Comparison of ENCODE assay signal across 10 mouse cellular contexts in genomic region chr1:160078882-160079661, GRCm38 (mm10). TPM values are rescaled to one million over a fixed set of nuclear protein-coding genes. Genes with fewer than 3 reads are reported as not detected.
A peak's percentile ranks its signal among the peaks of the same experiment; 100 is the strongest.
DNase-seq lines count a peak whose midpoint lies in the region; ATAC-seq and TF ChIP-seq lines count a peak whose summit lies in the region.
"Had no signal": no experiment of that assay in that cellular context is flagged by ENCODE, and none has a peak within 500 bp of the region (broad histone marks: within the 10 kb centered on the region; RNA-seq: fewer than 3 reads in every experiment).

No protein-coding gene starts in this region.

- 60% methylated on average over 14 of the region's 14 CpGs for WGBS in embryonic facial prominence, embryonic 13.5 days
- WGBS in embryonic facial prominence, embryonic 10.5 days = 74% methylated on average over 14 of the region's 14 CpGs
- 58% methylated on average over 14 of the region's 14 CpGs for WGBS in intestine, embryonic 14.5 days
- 38% methylated on average over 14 of the region's 14 CpGs for WGBS in lung, postnatal 0 days
- 56% methylated on average over 14 of the region's 14 CpGs for WGBS in stomach, postnatal 0 days

- no peak overlapping the region for H3K27ac ChIP-seq in embryonic facial prominence, embryonic 13.5 days
- no peak overlapping the region for H3K27ac ChIP-seq in embryonic facial prominence, embryonic 10.5 days (replicated peaks)
- no peak overlapping the region for H3K27ac ChIP-seq in intestine, embryonic 14.5 days (ENCODE audit: low read depth)
- peak overlapping the region; percentile 57 for H3K27ac ChIP-seq in lung, postnatal 0 days (ENCODE audit: low read length)
- no peak overlapping the region for H3K27ac ChIP-seq in stomach, postnatal 0 days (replicated peaks)
- H3K27ac ChIP-seq: heart, embryonic 15.5 days had no signal

- H3K4me2 ChIP-seq in embryonic facial prominence, embryonic 13.5 days = no peak overlapping the region
- H3K4me2 ChIP-seq in intestine, embryonic 14.5 days (ENCODE audit: low read length) = no peak overlapping the region
- H3K4me2 ChIP-seq in lung, postnatal 0 days (replicated peaks; ENCODE audit: low read depth, low read length) = no peak overlapping the region
- no peak overlapping the region for H3K4me2 ChIP-seq in stomach, postnatal 0 days (replicated peaks; ENCODE audit: low read depth)
- H3K4me2 ChIP-seq: heart, embryonic 15.5 days had no signal

- H3K9me3 ChIP-seq in embryonic facial prominence, embryonic 13.5 days = no peaks in the 10 kb centered on the region
- H3K9me3 ChIP-seq in embryonic facial prominence, embryonic 10.5 days = no peaks in the 10 kb centered on the region
- no peaks in the 10 kb centered on the region for H3K9me3 ChIP-seq in intestine, embryonic 14.5 days (ENCODE audit: control insufficient read depth, low read length)
- H3K9me3 ChIP-seq in lung, postnatal 0 days (ENCODE audit: low read length) = no peaks in the 10 kb centered on the region
- no peaks in the 10 kb centered on the region for H3K9me3 ChIP-seq in stomach, postnatal 0 days (ENCODE audit: control insufficient read depth, low read length)
- H3K9me3 ChIP-seq: heart, embryonic 15.5 days had no signal

- H3K36me3 ChIP-seq in embryonic facial prominence, embryonic 13.5 days = no peaks in the 10 kb centered on the region
- no peaks in the 10 kb centered on the region for H3K36me3 ChIP-seq in embryonic facial prominence, embryonic 10.5 days (replicated peaks)
- H3K36me3 ChIP-seq in intestine, embryonic 14.5 days (ENCODE audit: control insufficient read depth, insufficient read depth, low read length) = no peaks in the 10 kb centered on the region
- H3K36me3 ChIP-seq in lung, postnatal 0 days (ENCODE audit: insufficient read depth, low read length) = peaks cover 25% of the 10 kb centered on the region; the same call in 1 of the 2 replicates
- peaks cover 3% of the 10 kb centered on the region for H3K36me3 ChIP-seq in stomach, postnatal 0 days (ENCODE audit: control insufficient read depth, insufficient read depth, low read length)

- H3K4me1 ChIP-seq in embryonic facial prominence, embryonic 13.5 days = no peaks in the 10 kb centered on the region
- H3K4me1 ChIP-seq in embryonic facial prominence, embryonic 10.5 days = peaks cover 6% of the 10 kb centered on the region; the same call in 1 of the 2 replicates
- no peaks in the 10 kb centered on the region for H3K4me1 ChIP-seq in intestine, embryonic 14.5 days (replicated peaks; ENCODE audit: control insufficient read depth, insufficient read depth, low read length)
- no peaks in the 10 kb centered on the region for H3K4me1 ChIP-seq in lung, postnatal 0 days (ENCODE audit: insufficient read depth, low read depth, low read length)
- H3K4me1 ChIP-seq in stomach, postnatal 0 days (replicated peaks; ENCODE audit: control insufficient read depth, insufficient read depth) = no peaks in the 10 kb centered on the region
- H3K4me1 ChIP-seq: heart, embryonic 15.5 days had no signal

- H3K9ac ChIP-seq in embryonic facial prominence, embryonic 13.5 days = no peak overlapping the region
- no peak overlapping the region for H3K9ac ChIP-seq in intestine, embryonic 14.5 days (ENCODE audit: low read length)
- H3K9ac ChIP-seq in lung, postnatal 0 days (replicated peaks; ENCODE audit: low read depth) = no peak overlapping the region
- no peak overlapping the region for H3K9ac ChIP-seq in stomach, postnatal 0 days (ENCODE audit: low read length)
- H3K9ac ChIP-seq: heart, embryonic 15.5 days had no signal

- peak; percentile 42; the same call in 1 of the 2 replicates for TF ChIP-seq EP300 in lung, postnatal 0 days (IDR thresholded peaks at IDR 0.05)
- no peak for TF ChIP-seq EP300 in stomach, postnatal 0 days (optimal IDR thresholded peaks at IDR 0.05)

- ATAC-seq in embryonic facial prominence, embryonic 13.5 days (ENCODE audit: insufficient number of reproducible peaks, insufficient read depth, low FRiP score, low TSS enrichment, low read depth) = peak; percentile 43; the same call in 1 of the 2 replicates
- ATAC-seq in intestine, embryonic 14.5 days (replicated peaks; ENCODE audit: low FRiP score, low TSS enrichment, low read depth) = peak; percentile 85
- peak; percentile 98 for ATAC-seq in lung, postnatal 0 days
- ATAC-seq in stomach, postnatal 0 days (ENCODE audit: low FRiP score, low TSS enrichment) = peak; percentile 92

- no peak for DNase-seq in embryonic facial prominence, embryonic 10.5 days (ENCODE audit: low spot score)
- DNase-seq in adrenal gland, postnatal 14 days = peak; percentile 61
- peak; percentile 54 for DNase-seq in intestine, embryonic 14.5 days (ENCODE audit: low spot score)
- DNase-seq in lung, postnatal 0 days (ENCODE audit: low spot score) = peak; percentile 97
- DNase-seq in stomach, postnatal 0 days (ENCODE audit: low spot score) = peak; percentile 61
- no peak for DNase-seq in frontal cortex, postnatal 14 days (ENCODE audit: low spot score in 2 of 2)
- DNase-seq in layer of hippocampus, adult 9-11 months = no peak

- peak; percentile 17; the same call in 1 of the 2 replicates for TF ChIP-seq CTCF in lung, postnatal 0 days (IDR thresholded peaks at IDR 0.05)
- TF ChIP-seq CTCF in stomach, postnatal 0 days (IDR thresholded peaks at IDR 0.05; ENCODE audit: low read depth) = 0 out of 2 replicates have a peak, but pooled peaks have one; percentile 1

- no peak overlapping the region for H3K4me3 ChIP-seq in embryonic facial prominence, embryonic 13.5 days
- no peak overlapping the region for H3K4me3 ChIP-seq in embryonic facial prominence, embryonic 10.5 days
- H3K4me3 ChIP-seq in intestine, embryonic 14.5 days (ENCODE audit: low read depth, low read length) = no peak overlapping the region
- no peak overlapping the region for H3K4me3 ChIP-seq in lung, postnatal 0 days (ENCODE audit: low read depth, low read length)
- H3K4me3 ChIP-seq in stomach, postnatal 0 days (ENCODE audit: low read depth, low read length) = no peak overlapping the region
- H3K4me3 ChIP-seq: heart, embryonic 15.5 days had no signal

- H3K27me3 ChIP-seq in embryonic facial prominence, embryonic 13.5 days = no peaks in the 10 kb centered on the region
- H3K27me3 ChIP-seq in embryonic facial prominence, embryonic 10.5 days (replicated peaks; ENCODE audit: low read depth, poor library complexity, severe bottlenecking) = no peaks in the 10 kb centered on the region
- H3K27me3 ChIP-seq in intestine, embryonic 14.5 days (replicated peaks; ENCODE audit: control insufficient read depth, insufficient read depth, low read length) = no peaks in the 10 kb centered on the region
- H3K27me3 ChIP-seq in lung, postnatal 0 days (replicated peaks; ENCODE audit: insufficient read depth, low read length) = no peaks in the 10 kb centered on the region
- no peaks in the 10 kb centered on the region for H3K27me3 ChIP-seq in stomach, postnatal 0 days (ENCODE audit: control insufficient read depth, insufficient read depth, low read length)
- H3K27me3 ChIP-seq: CH12.LX; heart, embryonic 15.5 days had no signal

RNA-seq across cellular contexts. Expression of gene 4930523C07Rik, which starts 34.9 kb away (rescaled TPM):
- polyA plus RNA-seq in embryonic facial prominence, embryonic 13.5 days (2015; fragmentation: Nextera tagmentation; extraction: Ambion mirVana) = 8.5 and 11.5 TPM in 2 replicates
- 2.3 and 3.1 TPM in 2 replicates for polyA plus RNA-seq in embryonic facial prominence, embryonic 10.5 days (2016; fragmentation: Nextera tagmentation; extraction: Ambion mirVana)
- total RNA-seq in adrenal gland, postnatal 14 days (2021) = 24.5 and 39.8 TPM in 2 replicates
- 5.1 and 7.3 TPM in 2 replicates for polyA plus RNA-seq in intestine, embryonic 14.5 days (2014; fragmentation: Nextera tagmentation; extraction: Ambion mirVana)
- 111 and 115 TPM in 2 replicates for polyA plus RNA-seq in lung, postnatal 0 days (2015; fragmentation: Nextera tagmentation; extraction: Ambion mirVana)
- polyA plus RNA-seq in stomach, postnatal 0 days (2015; fragmentation: Nextera tagmentation; extraction: Ambion mirVana) = 37.7 and 40.8 TPM in 2 replicates

Comparison
In these comparisons a context has a peak if more than half of its experiments do, and no peak if none do; other contexts are left out.
1. ATAC-seq: peak in every context shown above with its lines; median percentile 98 in lung, postnatal 0 days; 92 in stomach, postnatal 0 days; 85 in intestine, embryonic 14.5 days; 43 in embryonic facial prominence, embryonic 13.5 days.
2. DNase-seq: peak in adrenal gland, postnatal 14 days (single experiment), intestine, embryonic 14.5 days (single experiment), lung, postnatal 0 days (single experiment) and stomach, postnatal 0 days (single experiment); none in embryonic facial prominence, embryonic 10.5 days (single experiment), frontal cortex, postnatal 14 days (0 of 2) and layer of hippocampus, adult 9-11 months (single experiment).